Mouse (Mus musculus): Measurements from ENCODE around the gene Ly86.

The Ly86 gene

GRCm38 (mm10) chr13:37453203-37453602 is 108.2 kb downstream of the Ly86 start:
- in situ Hi-C loops (cut with MboI, MseI) = loop anchor here in 1 of 2 experiments (25.0 kb wide), 1 partner anchor 484 kb away; no protein-coding TSS in a partner anchor

- in situ Hi-C loops (cut with MboI, MseI) = loop anchor here in 1 of 2 experiments (25.0 kb wide), 1 partner anchor 483 kb away; no protein-coding TSS in a partner anchor
Observed at GRCm38 (mm10) chr13:37454356-37454755, 109.3 kb downstream of the Ly86 start.

GRCm38 (mm10) chr13:37455561-37455960 is 110.6 kb downstream of the Ly86 start:
- in situ Hi-C loops (cut with MboI, MseI) = loop anchor here in 1 of 2 experiments (25.0 kb wide), 1 partner anchor 482 kb away; no protein-coding TSS in a partner anchor

- in situ Hi-C loops (cut with MboI, MseI) = loop anchor here in 1 of 2 experiments (25.0 kb wide), 1 partner anchor 480 kb away; no protein-coding TSS in a partner anchor
Observed at GRCm38 (mm10) chr13:37457007-37457827, 112.2 kb downstream of the Ly86 start.

- in situ Hi-C loops (cut with MboI, MseI) = loop anchor here in 1 of 2 experiments (25.0 kb wide), 1 partner anchor 479 kb away; no protein-coding TSS in a partner anchor
Observed at GRCm38 (mm10) chr13:37458557-37458956, 113.5 kb downstream of the Ly86 start.

GRCm38 (mm10) chr13:37459022-37459421 is 114.0 kb downstream of the Ly86 start:
- in situ Hi-C loops (cut with MboI, MseI) = loop anchor here in 1 of 2 experiments (25.0 kb wide), 1 partner anchor 478 kb away; no protein-coding TSS in a partner anchor

- in situ Hi-C loops (cut with MboI, MseI) = loop anchor here (10.0 to 25.0 kb wide), 2 partner anchors 477 to 485 kb away; no protein-coding TSS in a partner anchor
Observed at GRCm38 (mm10) chr13:37459957-37460930, 115.2 kb downstream of the Ly86 start.

GRCm38 (mm10) chr13:37462049-37462702 is 117.2 kb downstream of the Ly86 start:
- in situ Hi-C loops (cut with MboI, MseI) = loop anchor here (10.0 to 25.0 kb wide), 2 partner anchors 475 to 483 kb away; no protein-coding TSS in a partner anchor

- in situ Hi-C loops (cut with MboI, MseI) = loop anchor here (10.0 to 25.0 kb wide), 2 partner anchors 472 to 479 kb away; no protein-coding TSS in a partner anchor
Observed at GRCm38 (mm10) chr13:37465710-37466109, 120.7 kb downstream of the Ly86 start.

GRCm38 (mm10) chr13:37467795-37468194 is 122.8 kb downstream of the Ly86 start:
- in situ Hi-C loops (cut with MboI, MseI) = loop anchor here (10.0 to 25.0 kb wide), 2 partner anchors 470 to 477 kb away; no protein-coding TSS in a partner anchor

All from T-helper 17 cell (primary cell).